Mouse (Mus musculus) cortical plate, adult 2 months (tissue): Measurements from ENCODE around the gene Caln1.

Experiments
- CTCF ChIP-seq: fragments of 200-500 bp; IDR thresholded peaks from 2 replicates; pipeline ENCODE4 v1.5.1; 2011; ENCODE audit warnings: mild to moderate bottlenecking, control low read depth, low read length; ENCODE audit not compliant: insufficient read depth; ENCODE audit errors: extremely low read depth
- POLR2A ChIP-seq: fragments of 200-500 bp; IDR thresholded peaks from 2 replicates; pipeline ENCODE4 v1.6.1; 2011; ENCODE audit warnings: mild to moderate bottlenecking, low read length, control low read depth; ENCODE audit not compliant: insufficient read depth; ENCODE audit errors: extremely low read depth

DNA sequence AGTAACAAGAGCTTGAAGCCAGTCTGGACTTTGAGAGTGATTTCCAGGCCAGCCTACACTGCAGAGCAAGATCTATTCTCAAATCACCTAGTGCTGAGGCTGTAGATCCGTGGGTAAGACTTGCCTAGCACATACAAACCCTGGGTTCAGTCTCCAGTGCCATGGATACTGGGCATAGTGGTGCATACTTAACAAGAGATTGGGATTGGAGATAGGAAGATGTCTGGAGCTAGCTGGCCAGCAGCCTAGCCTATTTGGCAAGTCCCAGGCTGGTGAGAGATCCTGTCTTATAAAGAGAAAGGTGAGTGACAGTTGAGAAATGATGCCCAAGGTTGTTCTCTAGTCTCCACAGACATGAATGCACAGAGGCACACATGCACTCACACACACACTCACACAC lies 441.6 kb downstream of the Caln1 start:
- TF ChIP-seq CTCF (no peak), POLR2A (no peak)
